In genomic region chr13:54439912-54440311, GRCm38 (mm10) we compare ENCODE assay signal across 13 mouse cellular contexts. TPM values are rescaled to one million over a fixed set of nuclear protein-coding genes. Genes with fewer than 3 reads are reported as not detected.
DNase-seq lines count a peak whose midpoint lies in the region; ATAC-seq and TF ChIP-seq lines count a peak whose summit lies in the region.
"Had no signal": no experiment of that assay in that cellular context is flagged by ENCODE, and none has a peak within 500 bp of the region (broad histone marks: within the 10 kb centered on the region; RNA-seq: fewer than 3 reads in every experiment).

No protein-coding gene starts in this region.

- H3K27me3 ChIP-seq in kidney, embryonic 16.5 days (ENCODE audit: insufficient read depth, low read length) = no peaks in the 10 kb centered on the region
- 0 out of 2 replicates have a peak, but pooled peaks cover 2% of the 10 kb centered on the region for H3K27me3 ChIP-seq in kidney, embryonic 15.5 days
- no peaks in the 10 kb centered on the region for H3K27me3 ChIP-seq in liver, embryonic 16.5 days (ENCODE audit: control insufficient read depth, insufficient read depth, low read depth, low read length)
- no peaks in the 10 kb centered on the region for H3K27me3 ChIP-seq in stomach, embryonic 14.5 days (ENCODE audit: control insufficient read depth, insufficient read depth, low read length)
- H3K27me3 ChIP-seq in midbrain, postnatal 0 days (ENCODE audit: insufficient read depth, low read length) = no peaks in the 10 kb centered on the region
- H3K27me3 ChIP-seq: midbrain, embryonic 15.5 days had no signal

- DNase-seq in kidney, adult 18-20 months = peak; percentile 67
- DNase-seq in urinary bladder, postnatal 14 days (ENCODE audit: low spot score) = no peak
- DNase-seq in embryo, embryonic 10.5 days (ENCODE audit: low spot score) = no peak
- DNase-seq in midbrain, postnatal 0 days (ENCODE audit: low spot score) = no peak
- DNase-seq: cerebellum, adult 2 months; layer of hippocampus, postnatal 36 days had no signal

- H3K9me3 ChIP-seq in kidney, embryonic 16.5 days (ENCODE audit: low read length) = no peaks in the 10 kb centered on the region
- no peaks in the 10 kb centered on the region for H3K9me3 ChIP-seq in kidney, embryonic 15.5 days (replicated peaks)
- H3K9me3 ChIP-seq in liver, embryonic 16.5 days (replicated peaks; ENCODE audit: control insufficient read depth, low read length) = no peaks in the 10 kb centered on the region
- no peaks in the 10 kb centered on the region for H3K9me3 ChIP-seq in stomach, embryonic 14.5 days (ENCODE audit: control insufficient read depth, low read depth, low read length)
- H3K9me3 ChIP-seq in midbrain, postnatal 0 days (ENCODE audit: low read length) = no peaks in the 10 kb centered on the region
- H3K9me3 ChIP-seq: heart, embryonic 12.5 days; midbrain, embryonic 15.5 days had no signal

- no peak overlapping the region for H3K4me3 ChIP-seq in kidney, embryonic 16.5 days (ENCODE audit: low read length)
- H3K4me3 ChIP-seq in kidney, embryonic 15.5 days (replicated peaks) = no peak overlapping the region
- no peak overlapping the region for H3K4me3 ChIP-seq in liver, embryonic 16.5 days (ENCODE audit: low read depth, low read length)
- no peak overlapping the region for H3K4me3 ChIP-seq in stomach, embryonic 14.5 days (ENCODE audit: low read depth, low read length)
- H3K4me3 ChIP-seq in midbrain, postnatal 0 days (ENCODE audit: low read depth, low read length) = no peak overlapping the region
- H3K4me3 ChIP-seq: heart, embryonic 12.5 days; midbrain, embryonic 15.5 days had no signal

- TF ChIP-seq CTCF in midbrain, postnatal 0 days (IDR thresholded peaks at IDR 0.05) = no peak

- no peak overlapping the region for H3K9ac ChIP-seq in kidney, embryonic 16.5 days (replicated peaks; ENCODE audit: low read length)
- H3K9ac ChIP-seq in kidney, embryonic 15.5 days = no peak overlapping the region
- no peak overlapping the region for H3K9ac ChIP-seq in liver, embryonic 16.5 days (ENCODE audit: low read depth, low read length)
- H3K9ac ChIP-seq in stomach, embryonic 14.5 days (replicated peaks; ENCODE audit: low read depth, low read length) = no peak overlapping the region
- H3K9ac ChIP-seq in midbrain, postnatal 0 days (replicated peaks; ENCODE audit: low read length, poor library complexity, severe bottlenecking) = no peak overlapping the region
- H3K9ac ChIP-seq: heart, embryonic 12.5 days; midbrain, embryonic 15.5 days had no signal

- H3K27ac ChIP-seq in kidney, embryonic 16.5 days (ENCODE audit: low read length) = no peak overlapping the region
- H3K27ac ChIP-seq in kidney, embryonic 15.5 days = no peak overlapping the region
- H3K27ac ChIP-seq in liver, embryonic 16.5 days (ENCODE audit: low read length) = peak overlapping the region; percentile 38; the same call in 1 of the 2 replicates
- H3K27ac ChIP-seq in stomach, embryonic 14.5 days (ENCODE audit: low read length) = peak overlapping the region; percentile 49; the same call in 1 of the 2 replicates
- H3K27ac ChIP-seq in midbrain, postnatal 0 days (ENCODE audit: low read depth, low read length) = no peak overlapping the region
- H3K27ac ChIP-seq: kidney, postnatal 0 days; midbrain, embryonic 15.5 days had no signal

- H3K4me1 ChIP-seq in kidney, embryonic 16.5 days (ENCODE audit: insufficient read depth, low read length) = peaks cover 6% of the 10 kb centered on the region; the same call in 1 of the 2 replicates
- H3K4me1 ChIP-seq in kidney, embryonic 15.5 days = peaks cover 9% of the 10 kb centered on the region
- no peaks in the 10 kb centered on the region; the same call in none of the 2 replicates for H3K4me1 ChIP-seq in liver, embryonic 16.5 days (ENCODE audit: control insufficient read depth, low read depth, low read length)
- 0 out of 2 replicates have a peak, but pooled peaks cover 4% of the 10 kb centered on the region for H3K4me1 ChIP-seq in stomach, embryonic 14.5 days (ENCODE audit: control insufficient read depth, insufficient read depth, low read length)
- no peaks in the 10 kb centered on the region for H3K4me1 ChIP-seq in midbrain, postnatal 0 days (ENCODE audit: insufficient read depth, low read length)
- H3K4me1 ChIP-seq: heart, embryonic 12.5 days had no signal

- 52% methylated on average over 7 of the region's 7 CpGs for WGBS in kidney, embryonic 16.5 days
- 47% methylated on average over 7 of the region's 7 CpGs for WGBS in kidney, embryonic 15.5 days
- 47% methylated on average over 7 of the region's 7 CpGs for WGBS in liver, embryonic 16.5 days (ENCODE audit: insufficient replicate concordance)
- 24% methylated on average over 7 of the region's 7 CpGs for WGBS in stomach, embryonic 14.5 days
- WGBS in midbrain, postnatal 0 days = 69% methylated on average over 7 of the region's 7 CpGs

- no peaks in the 10 kb centered on the region for H3K36me3 ChIP-seq in kidney, embryonic 16.5 days (ENCODE audit: insufficient read depth, low read length)
- no peaks in the 10 kb centered on the region for H3K36me3 ChIP-seq in kidney, embryonic 15.5 days
- no peaks in the 10 kb centered on the region for H3K36me3 ChIP-seq in liver, embryonic 16.5 days (ENCODE audit: control insufficient read depth, insufficient read depth)
- H3K36me3 ChIP-seq in stomach, embryonic 14.5 days (ENCODE audit: control insufficient read depth, insufficient read depth, low read length) = no peaks in the 10 kb centered on the region
- H3K36me3 ChIP-seq in midbrain, postnatal 0 days (ENCODE audit: insufficient read depth, low read length) = no peaks in the 10 kb centered on the region
- H3K36me3 ChIP-seq: heart, embryonic 12.5 days; midbrain, embryonic 15.5 days had no signal

- ATAC-seq in kidney, embryonic 16.5 days (ENCODE audit: low FRiP score, low TSS enrichment) = no peak
- ATAC-seq in kidney, embryonic 15.5 days (replicated peaks; ENCODE audit: low FRiP score) = 0 out of 2 replicates have a peak, but pooled peaks have one; percentile 36
- ATAC-seq in liver, embryonic 16.5 days (ENCODE audit: low read depth) = peak; percentile 90
- peak; percentile 85; the same call in 1 of the 2 replicates for ATAC-seq in stomach, embryonic 14.5 days (ENCODE audit: insufficient number of reproducible peaks, insufficient read depth, low FRiP score, low read depth)
- no peak for ATAC-seq in midbrain, postnatal 0 days (ENCODE audit: low FRiP score)
- ATAC-seq: midbrain, embryonic 15.5 days had no signal

- no peak overlapping the region for H3K4me2 ChIP-seq in kidney, embryonic 16.5 days (replicated peaks; ENCODE audit: low read depth, low read length)
- no peak overlapping the region for H3K4me2 ChIP-seq in kidney, embryonic 15.5 days
- H3K4me2 ChIP-seq in liver, embryonic 16.5 days (ENCODE audit: low read depth, low read length) = no peak overlapping the region
- no peak overlapping the region for H3K4me2 ChIP-seq in stomach, embryonic 14.5 days (replicated peaks; ENCODE audit: low read depth, low read length)
- no peak overlapping the region for H3K4me2 ChIP-seq in midbrain, postnatal 0 days (ENCODE audit: low read depth, low read length, poor library complexity, severe bottlenecking)
- H3K4me2 ChIP-seq: heart, embryonic 12.5 days; midbrain, embryonic 15.5 days had no signal

RNA-seq across cellular contexts. Expression of gene Thoc3, which starts 28.7 kb away (rescaled TPM):
- 117 and 118 TPM in 2 replicates for polyA plus RNA-seq in kidney, embryonic 16.5 days (2015; fragmentation: Nextera tagmentation; extraction: Ambion mirVana)
- polyA plus RNA-seq in kidney, embryonic 15.5 days (2015; fragmentation: Nextera tagmentation; extraction: Ambion mirVana) = 118 and 129 TPM in 2 replicates
- 33.4 and 37.6 TPM in 2 replicates for polyA plus RNA-seq in liver, embryonic 16.5 days (2015; fragmentation: Nextera tagmentation; extraction: Ambion mirVana)
- polyA plus RNA-seq in stomach, embryonic 14.5 days (2014; fragmentation: Nextera tagmentation; extraction: Ambion mirVana) = 132 and 150 TPM in 2 replicates
- 51.7 and 62.6 TPM in 2 replicates for total RNA-seq in midbrain, postnatal 0 days (2014; rRNA removed)
- 127 and 133 TPM in 2 replicates for polyA plus RNA-seq in midbrain, postnatal 0 days (2015; fragmentation: Nextera tagmentation; extraction: Ambion mirVana)

Comparison
In these comparisons a context has a peak if more than half of its experiments do, and no peak if none do; other contexts are left out.
1. ATAC-seq: peak in kidney, embryonic 15.5 days (single experiment), liver, embryonic 16.5 days (single experiment) and stomach, embryonic 14.5 days (single experiment); none in kidney, embryonic 16.5 days (single experiment) and midbrain, postnatal 0 days (single experiment).
2. H3K27ac ChIP-seq: peak in liver, embryonic 16.5 days (single experiment) and stomach, embryonic 14.5 days (single experiment); none in kidney, embryonic 16.5 days (single experiment), kidney, embryonic 15.5 days (single experiment) and midbrain, postnatal 0 days (single experiment).